Mouse (Mus musculus): Measurements from ENCODE around the gene Dcdc2a.

DNA sequence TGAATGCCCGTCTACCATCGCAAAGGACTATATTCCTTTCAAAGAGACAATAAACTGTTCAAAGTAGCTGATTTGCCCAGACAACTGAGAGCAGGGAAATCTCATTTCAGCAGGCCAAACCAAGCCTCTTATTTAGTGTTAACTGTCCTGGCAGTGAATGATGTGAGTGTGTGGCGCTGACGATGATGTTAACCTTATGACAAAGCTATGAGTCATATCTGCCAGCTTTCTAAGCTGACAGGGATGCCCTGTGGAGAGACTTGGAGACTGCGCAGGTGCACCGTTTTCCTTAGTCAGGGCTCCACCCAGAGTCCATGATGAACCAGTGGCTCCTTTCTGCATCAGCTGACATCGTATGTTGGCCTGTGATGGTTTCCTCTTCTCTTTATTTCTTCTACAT lies 29.3 kb downstream of the Dcdc2a start:
- TF ChIP-seq CTCF (IDR thresholded peaks at IDR 0.05; ENCODE audit: borderline replicate concordance, insufficient read depth, low read depth, low read length) (no peak), POLR2A (IDR thresholded peaks at IDR 0.05; ENCODE audit: borderline replicate concordance, insufficient read depth, low read length) (no peak)

All from cerebellum, adult 2 months (tissue).